Mouse (Mus musculus) hindbrain, embryonic 14.5 days (tissue): ENCODE results near the gene Sema7a. TPM values are rescaled to one million over a fixed set of nuclear protein-coding genes. Genes with fewer than 3 reads are reported as not detected.

Experiments used
- ATAC-seq: fragments of 200-750 bp; cut with Nextera tagmentation; 2 replicates; pipeline ENCODE4 v1.8.0; 2017; ENCODE audit warnings: moderate number of reproducible peaks, mild to moderate bottlenecking, moderate TSS enrichment, moderate library complexity; ENCODE audit not compliant: low FRiP score
- DNase-seq: peaks from one replicate; pipeline ENCODE4 v3.0.0-alpha.2; 2015; ENCODE audit warnings: low spot score
- H3K27ac ChIP-seq: fragments of 300-500 bp; sonication (generic); 2 replicates; pipeline ENCODE4 v1.5.1; 2014; ENCODE audit warnings: mild to moderate bottlenecking, moderate library complexity
- H3K27me3 ChIP-seq: fragments of 300-500 bp; sonication (generic); 2 replicates; pipeline ENCODE4 v1.6.1; 2014; ENCODE audit warnings: mild to moderate bottlenecking, low read length, mixed read lengths; ENCODE audit not compliant: control insufficient read depth, insufficient read depth
- H3K36me3 ChIP-seq: fragments of 300-500 bp; sonication (generic); replicated peaks from 2 replicates; pipeline ENCODE4 v1.6.1; 2014; ENCODE audit not compliant: control insufficient read depth, insufficient read depth
- H3K4me1 ChIP-seq: fragments of 300-500 bp; sonication (generic); replicated peaks from 2 replicates; pipeline ENCODE4 v1.6.1; 2014; ENCODE audit warnings: antibody characterized with exemption, low read length, mixed read lengths; ENCODE audit not compliant: control insufficient read depth, insufficient read depth
- H3K4me2 ChIP-seq: fragments of 300-500 bp; sonication (generic); replicated peaks from 2 replicates; pipeline ENCODE4 v1.6.1; 2014; ENCODE audit warnings: mild to moderate bottlenecking, moderate library complexity
- H3K4me3 ChIP-seq: fragments of 300-500 bp; sonication (generic); replicated peaks from 2 replicates; pipeline ENCODE4 v1.5.1; 2014; ENCODE audit warnings: mild to moderate bottlenecking, low read length
- H3K9ac ChIP-seq: fragments of 300-500 bp; sonication (generic); 2 replicates; pipeline ENCODE4 v1.6.1; 2014
- H3K9me3 ChIP-seq: fragments of 300-500 bp; sonication (generic); 2 replicates; pipeline ENCODE4 v1.6.1; 2016; ENCODE audit warnings: low read length; ENCODE audit not compliant: control insufficient read depth
- WGBS: fragments of 180-500 bp; shearing (Covaris S2); extraction: QIAGEN DNeasy Blood & Tissue Kit; methylation state at CpG from one replicate; pipeline ENCODE4 v1.1.7; 2014; 5-methylcytosine and 5-hydroxymethylcytosine counted together
- polyA plus RNA-seq: library from polyadenylated mRNA; unstranded; fragments of >200 nt; fragmentation: Nextera tagmentation; extraction: Ambion mirVana; gene quantifications from 2 replicates; pipeline ENCODE4 v1.2.1, GENCODE M21; 2014

Gene Sema7a
- polyA plus RNA-seq, 1 experiment from 2014 or later: 6.3 TPM

DNA sequence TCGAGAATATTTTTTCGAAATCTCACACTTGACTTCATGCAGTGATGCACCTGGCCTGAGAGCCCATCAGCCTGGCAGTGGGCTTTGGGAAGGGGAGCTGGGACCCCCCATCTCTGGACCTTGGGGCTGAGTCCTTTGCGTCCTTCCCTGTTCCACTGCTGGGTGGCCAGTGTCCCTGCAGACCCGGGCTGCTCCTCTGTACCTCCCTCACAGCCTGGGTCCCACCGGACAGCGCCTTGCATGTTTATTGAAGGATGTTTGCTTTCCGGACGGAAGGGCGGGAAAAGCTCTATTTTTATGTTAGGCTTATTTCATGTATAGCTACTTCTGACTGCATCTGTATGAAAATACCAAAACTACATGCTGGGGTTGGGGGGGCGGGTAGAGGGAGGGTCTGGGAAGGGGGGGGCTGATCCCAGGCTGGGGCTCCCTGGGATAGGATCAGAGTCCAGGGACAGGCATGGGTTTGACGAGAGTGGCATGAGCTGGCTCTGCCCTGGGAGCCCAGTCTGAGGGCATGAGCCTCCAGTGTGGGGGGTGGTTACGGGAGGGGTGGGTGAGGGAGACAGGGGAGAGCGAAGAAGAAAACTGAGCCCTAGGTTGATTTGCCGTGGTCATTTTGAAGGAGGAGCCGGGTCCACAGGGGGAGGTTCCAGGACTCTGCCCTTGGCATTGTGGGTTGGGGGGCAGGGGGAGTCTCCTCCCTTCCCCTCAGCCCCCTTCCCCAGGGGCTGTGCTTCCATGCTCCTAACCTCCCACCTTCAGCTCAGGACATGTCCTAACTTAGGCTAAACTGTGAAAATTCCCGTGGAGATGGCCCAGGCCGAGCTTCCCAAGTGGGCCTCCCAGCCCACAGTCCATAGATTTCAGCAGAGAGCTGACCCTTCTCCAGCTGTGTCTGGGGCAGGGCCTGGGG lies 22.2 kb downstream of the Sema7a start:
- no peak for DNase-seq
- WGBS: 68% methylated on average over 17 of the region's 17 CpGs
- H3K27ac ChIP-seq: no peak overlapping the region
- ATAC-seq: no peak
- H3K4me2 ChIP-seq: no peak overlapping the region
- peaks cover 48% of the 10 kb centered on the region for H3K36me3 ChIP-seq
- no peak overlapping the region for H3K4me3 ChIP-seq
- no peak overlapping the region for H3K9ac ChIP-seq
- H3K27me3 ChIP-seq: no peaks in the 10 kb centered on the region
- H3K4me1 ChIP-seq: no peaks in the 10 kb centered on the region
- no peaks in the 10 kb centered on the region for H3K9me3 ChIP-seq

DNA sequence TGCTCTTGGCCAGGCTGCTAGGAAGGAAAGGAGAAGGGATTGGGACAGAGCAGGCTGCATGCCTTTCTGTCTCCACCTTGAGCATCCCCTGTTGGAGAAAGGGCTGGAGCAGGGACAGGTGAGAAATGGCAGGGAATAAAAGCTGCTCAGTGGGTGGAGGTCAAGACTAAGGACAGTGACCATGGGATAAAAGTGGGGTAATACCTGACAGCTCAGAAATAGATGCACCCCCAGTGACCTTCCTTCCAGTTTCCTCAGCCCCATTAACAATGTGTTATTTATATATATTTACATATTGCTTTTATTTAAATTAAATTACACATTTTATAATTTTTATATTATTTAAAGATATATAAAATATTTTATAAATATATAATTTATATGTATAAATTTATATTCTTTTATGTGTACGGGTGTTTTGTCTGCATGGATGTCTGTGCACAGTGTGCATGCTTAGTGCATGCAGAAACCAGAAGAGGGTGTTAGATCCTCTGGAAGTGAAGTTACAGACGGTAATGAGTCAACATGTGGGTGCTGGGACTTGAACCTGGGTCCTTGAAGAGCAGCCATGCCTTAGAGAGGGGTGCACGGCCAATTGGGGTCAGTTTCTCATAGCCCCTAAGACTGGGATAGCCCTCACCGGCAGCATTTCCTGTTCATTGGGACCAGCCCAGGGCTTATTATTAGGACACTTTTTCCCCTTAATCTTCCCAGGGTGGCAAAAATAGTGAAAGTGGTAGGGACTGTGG lies 23.5 kb downstream of the Sema7a start:
- H3K36me3 ChIP-seq: peaks cover 35% of the 10 kb centered on the region
- no peak overlapping the region for H3K27ac ChIP-seq
- no peaks in the 10 kb centered on the region for H3K4me1 ChIP-seq
- no peaks in the 10 kb centered on the region for H3K9me3 ChIP-seq
- no peak for DNase-seq
- ATAC-seq: no peak
- H3K9ac ChIP-seq: no peak overlapping the region
- no peaks in the 10 kb centered on the region for H3K27me3 ChIP-seq
- H3K4me3 ChIP-seq: no peak overlapping the region
- 90% methylated on average over 4 of the region's 4 CpGs for WGBS
- no peak overlapping the region for H3K4me2 ChIP-seq

GRCm38 (mm10) chr9:57963998-57964395 lies 24.1 kb downstream of the Sema7a start:
- Histone ChIP-seq H3K9ac (no peak overlapping the region), H3K4me2 (no peak overlapping the region), H3K9me3 (no peaks in the 10 kb centered on the region), H3K27me3 (no peaks in the 10 kb centered on the region), H3K36me3 (peaks cover 29% of the 10 kb centered on the region), H3K4me1 (no peaks in the 10 kb centered on the region), H3K27ac (no peak overlapping the region), H3K4me3 (no peak overlapping the region)
- 69% methylated on average over 5 of the region's 5 CpGs for WGBS
- ATAC-seq: no peak
- DNase-seq: no peak

GRCm38 (mm10) chr9:57964528-57965250 lies 24.8 kb downstream of the Sema7a start:
- 68% methylated on average over 6 of the region's 6 CpGs for WGBS
- Histone ChIP-seq H3K4me3 (no peak overlapping the region), H3K27me3 (no peaks in the 10 kb centered on the region), H3K36me3 (peaks cover 22% of the 10 kb centered on the region), H3K9ac (no peak overlapping the region), H3K4me1 (no peaks in the 10 kb centered on the region), H3K27ac (no peak overlapping the region), H3K9me3 (no peaks in the 10 kb centered on the region), H3K4me2 (no peak overlapping the region)
- DNase-seq: no peak
- no peak for ATAC-seq

DNA sequence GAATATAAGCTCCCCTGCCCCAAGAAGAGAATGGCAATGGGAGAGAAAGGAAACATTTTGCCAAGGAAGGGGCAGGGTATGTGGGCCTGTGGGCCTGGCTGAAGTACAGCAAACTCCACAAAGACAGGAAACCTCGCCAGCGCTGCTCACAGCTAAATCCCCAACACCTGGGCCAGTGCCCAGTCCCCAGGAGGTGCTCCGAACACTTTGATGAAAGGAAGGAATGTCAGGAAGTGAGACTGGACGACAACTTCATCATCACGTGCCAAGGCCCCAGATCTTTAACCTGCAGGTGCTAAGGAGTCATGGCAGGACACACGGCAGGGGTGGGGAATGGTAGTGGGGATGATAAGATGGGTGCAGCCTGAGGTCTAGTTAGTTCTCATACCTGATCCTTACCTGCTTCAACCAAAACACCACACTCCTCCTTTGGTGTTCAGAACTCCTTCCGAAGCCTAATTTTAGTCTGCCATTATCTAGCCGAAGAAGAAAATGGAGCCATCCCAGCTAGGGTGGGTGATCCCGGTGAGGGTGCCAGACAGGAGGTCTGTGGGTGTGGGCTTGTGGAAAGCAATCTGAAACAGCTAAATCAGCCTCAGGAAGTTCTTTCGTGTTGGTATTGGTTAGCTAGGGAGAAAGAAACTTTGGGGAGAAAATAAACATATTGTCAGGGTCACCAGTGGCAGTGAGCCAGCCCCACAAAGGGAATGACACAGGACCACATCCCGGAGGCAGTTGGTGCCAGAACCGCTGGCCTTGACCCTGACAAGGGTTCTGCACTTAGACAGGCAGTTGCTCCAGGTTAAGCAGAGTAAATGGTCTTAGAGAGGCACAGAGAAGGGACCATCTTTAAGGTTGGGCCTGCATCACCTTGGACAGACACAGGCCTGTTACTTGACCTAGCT lies 25.6 kb downstream of the Sema7a start:
- no peaks in the 10 kb centered on the region for H3K27me3 ChIP-seq
- WGBS: 76% methylated on average over 12 of the region's 12 CpGs

GRCm38 (mm10) chr9:57967237-57967960 lies 27.5 kb downstream of the Sema7a start:
- WGBS: 80% methylated on average over 14 of the region's 14 CpGs
- DNase-seq (no peak), ATAC-seq (no peak)
- Histone ChIP-seq H3K9me3 (no peaks in the 10 kb centered on the region), H3K36me3 (no peaks in the 10 kb centered on the region), H3K4me3 (no peak overlapping the region), H3K9ac (no peak overlapping the region), H3K4me1 (no peaks in the 10 kb centered on the region), H3K27ac (no peak overlapping the region), H3K27me3 (no peaks in the 10 kb centered on the region), H3K4me2 (no peak overlapping the region)

More for the DNA sequence above, 25.6 kb downstream of the Sema7a start:
- H3K36me3 ChIP-seq: peaks cover 15% of the 10 kb centered on the region
- no peaks in the 10 kb centered on the region for H3K9me3 ChIP-seq
- H3K4me2 ChIP-seq: no peak overlapping the region
- ATAC-seq (no peak), DNase-seq (no peak)
- no peaks in the 10 kb centered on the region for H3K4me1 ChIP-seq
- no peak overlapping the region for H3K27ac ChIP-seq
- no peak overlapping the region for H3K9ac ChIP-seq
- no peak overlapping the region for H3K4me3 ChIP-seq

GRCm38 (mm10) chr9:57968166-57968771 lies 28.4 kb downstream of the Sema7a start:
- WGBS: 91% methylated on average over 9 of the region's 9 CpGs
- ATAC-seq (no peak), DNase-seq (no peak)
- Histone ChIP-seq H3K9ac (no peak overlapping the region), H3K27ac (no peak overlapping the region), H3K36me3 (no peaks in the 10 kb centered on the region), H3K4me2 (no peak overlapping the region), H3K4me3 (no peak overlapping the region), H3K4me1 (no peaks in the 10 kb centered on the region), H3K27me3 (no peaks in the 10 kb centered on the region), H3K9me3 (no peaks in the 10 kb centered on the region)
